Mouse (Mus musculus) embryo, embryonic 10 days (tissue): ENCODE measurements at regions not wholly inside any gene's neighbourhood (a gene's known extent, or its start where the extent isn't known, plus 50 kb on each side); places are given as distances from the start of the nearest gene placed in this dataset.

Experiments
- DNase-seq: peaks from one replicate; pipeline ENCODE4 v3.0.0-alpha.2; 2015; ENCODE audit warnings: low spot score

DNA sequence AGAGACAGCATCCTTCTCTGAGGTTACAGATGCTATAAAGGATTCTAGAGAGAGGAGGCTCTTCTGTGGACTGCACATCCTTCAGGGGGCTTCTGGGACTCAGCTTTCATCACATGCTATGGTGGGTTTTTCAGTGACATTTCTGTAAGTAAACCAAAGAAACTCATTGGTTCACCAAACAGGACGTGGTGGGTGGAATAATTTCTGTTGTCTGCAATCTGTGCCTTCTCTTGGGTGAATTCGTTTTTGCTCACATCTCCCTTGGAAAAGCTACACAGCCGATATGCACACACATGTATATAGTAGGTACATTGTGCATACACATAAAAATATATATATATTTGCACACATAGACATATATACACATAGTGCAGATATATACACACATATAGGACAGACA, 110.2 kb downstream of the Chst1 start:
- DNase-seq: no peak

DNA sequence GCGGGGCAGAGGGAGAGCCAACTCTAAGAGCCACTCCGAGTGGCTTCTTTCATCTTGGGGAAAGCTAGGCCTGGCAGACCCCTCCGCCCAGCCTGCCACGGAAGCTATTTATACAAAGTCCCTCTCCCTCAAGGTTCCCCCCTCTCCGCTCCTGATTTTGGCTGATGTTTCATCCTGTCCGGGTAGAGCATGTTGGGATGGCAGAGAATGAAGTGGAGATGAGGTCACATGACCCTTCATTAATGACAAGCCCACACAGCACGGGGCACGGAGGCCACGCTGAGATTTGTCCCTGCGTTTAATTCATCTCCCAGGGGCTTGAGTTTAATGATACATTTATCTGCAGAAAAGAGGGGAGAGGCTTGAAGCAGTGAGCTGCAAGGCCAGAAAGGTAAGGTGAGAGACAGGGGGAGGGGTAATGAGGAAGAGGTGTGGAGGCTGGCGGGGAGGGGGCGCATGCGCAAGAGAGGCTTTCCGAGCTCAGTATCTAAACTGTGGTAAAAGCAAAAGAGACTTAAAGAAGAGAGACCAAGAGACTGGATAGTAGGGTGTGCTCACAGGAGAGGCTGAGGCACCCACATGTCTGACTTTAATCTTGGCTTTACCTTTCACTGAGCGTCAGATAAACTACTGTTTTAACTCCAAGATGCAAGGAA, 111.7 kb downstream of the Chst1 start:
- DNase-seq: peak; percentile 31

DNA sequence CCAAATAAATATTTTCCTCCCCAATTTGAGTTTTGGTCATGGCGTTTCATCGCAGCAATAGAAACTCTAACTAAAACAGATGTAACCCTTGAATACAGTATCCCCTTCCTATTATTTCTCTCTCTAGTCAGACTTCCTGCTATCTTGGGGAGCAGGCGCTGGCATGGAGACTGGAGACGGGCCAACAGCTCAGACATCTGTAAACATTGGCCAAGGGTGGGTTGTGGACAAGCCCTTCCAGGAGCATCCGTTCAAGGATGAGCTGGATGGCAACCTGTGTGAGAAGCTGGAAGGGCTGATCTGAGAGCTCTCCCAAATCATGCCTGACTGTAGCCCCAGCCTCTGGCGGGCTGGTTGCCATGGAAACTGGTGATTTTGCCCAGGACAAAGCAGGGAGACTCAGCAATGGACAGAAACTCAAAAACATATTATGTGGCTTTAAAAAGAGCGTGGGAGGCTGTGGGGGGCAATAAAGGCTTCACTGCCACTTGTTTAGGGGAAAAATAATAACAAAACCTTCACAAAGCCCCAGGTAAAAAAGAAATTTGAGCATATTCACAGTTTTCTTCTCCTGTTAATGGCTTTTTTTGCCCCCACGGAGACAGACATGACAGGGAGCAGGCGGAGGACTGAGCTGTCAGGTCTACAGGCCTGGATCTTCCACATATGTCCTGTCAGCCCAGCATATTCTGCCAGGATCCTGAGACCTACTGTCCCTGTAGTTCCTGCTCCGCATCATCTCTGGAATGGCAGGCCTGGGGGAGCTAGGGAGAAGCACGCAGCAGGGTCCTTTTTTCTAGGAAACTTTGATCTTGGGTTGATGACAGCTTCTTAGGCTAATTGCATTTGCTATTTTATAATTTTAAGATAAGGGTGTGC, 113.0 kb downstream of the Chst1 start:
- peak; percentile 62 for DNase-seq

DNA sequence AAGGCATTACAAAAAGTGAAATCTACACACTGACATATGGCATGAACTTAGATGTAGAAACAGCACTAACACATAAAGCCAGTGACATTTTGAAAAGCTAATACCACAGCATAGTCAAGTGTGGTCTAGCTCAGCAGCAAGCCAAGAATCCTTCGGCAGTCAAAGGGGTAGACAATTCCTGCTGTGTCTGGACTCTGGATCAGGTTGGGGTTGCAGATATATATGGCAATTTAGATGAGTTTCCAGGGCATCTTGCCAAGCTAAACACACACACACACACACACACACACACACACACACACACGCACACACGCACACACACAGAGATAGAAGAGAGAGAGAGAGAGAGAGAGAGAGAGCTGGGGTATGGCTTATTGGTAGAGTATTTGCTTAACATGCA, 118.2 kb downstream of the Chst1 start:
- DNase-seq: no peak

DNA sequence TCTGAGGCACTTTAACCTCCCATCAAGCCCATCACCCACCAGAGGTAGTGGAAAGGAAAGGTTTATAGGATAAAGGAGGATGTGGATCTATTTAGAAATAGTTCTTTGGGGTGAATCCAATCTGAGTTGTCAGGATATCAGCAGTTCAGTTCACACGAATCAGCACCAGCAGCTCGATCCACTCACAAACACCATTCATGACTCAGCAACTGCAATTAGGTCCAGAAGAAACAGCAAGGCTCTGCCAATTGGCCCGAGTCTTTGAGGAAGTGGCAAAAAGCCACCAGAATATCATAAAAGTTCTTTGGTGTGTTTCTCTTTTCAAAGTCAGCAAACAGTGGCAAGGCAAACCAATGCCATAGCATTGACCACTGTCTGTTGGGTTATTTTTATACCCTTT, 122.4 kb downstream of the Chst1 start:
- DNase-seq: no peak

DNA sequence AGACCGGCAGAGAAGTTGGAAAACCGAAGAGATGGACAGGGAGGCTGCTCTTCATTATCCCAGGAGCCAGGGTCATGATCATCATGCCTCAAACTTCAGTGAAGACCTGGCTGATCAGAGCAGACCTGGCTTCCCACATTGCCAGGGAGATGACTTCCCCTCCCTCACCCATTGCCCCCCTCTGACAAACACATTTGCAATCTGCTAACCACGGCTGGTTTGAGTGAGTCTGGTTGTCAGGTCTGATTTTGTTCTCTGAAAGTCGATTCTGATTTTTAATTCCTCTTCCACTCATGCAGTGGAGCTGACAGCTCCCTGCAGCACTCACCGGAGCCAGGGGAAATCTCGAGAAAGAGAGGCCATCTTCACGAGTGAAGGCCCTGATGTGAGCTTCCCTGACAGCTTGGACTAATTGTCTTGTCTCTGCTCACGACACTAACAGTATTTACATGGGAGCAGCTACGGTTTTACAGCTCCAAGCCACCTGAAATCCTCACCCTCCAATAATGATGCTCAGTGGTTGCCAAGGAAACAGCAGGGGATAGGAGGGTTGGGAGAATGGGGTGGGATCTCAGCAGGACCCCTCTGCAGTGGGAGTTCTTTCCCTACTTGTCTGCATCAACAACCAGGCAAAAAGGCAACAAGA, 124.2 kb downstream of the Chst1 start:
- no peak for DNase-seq

DNA sequence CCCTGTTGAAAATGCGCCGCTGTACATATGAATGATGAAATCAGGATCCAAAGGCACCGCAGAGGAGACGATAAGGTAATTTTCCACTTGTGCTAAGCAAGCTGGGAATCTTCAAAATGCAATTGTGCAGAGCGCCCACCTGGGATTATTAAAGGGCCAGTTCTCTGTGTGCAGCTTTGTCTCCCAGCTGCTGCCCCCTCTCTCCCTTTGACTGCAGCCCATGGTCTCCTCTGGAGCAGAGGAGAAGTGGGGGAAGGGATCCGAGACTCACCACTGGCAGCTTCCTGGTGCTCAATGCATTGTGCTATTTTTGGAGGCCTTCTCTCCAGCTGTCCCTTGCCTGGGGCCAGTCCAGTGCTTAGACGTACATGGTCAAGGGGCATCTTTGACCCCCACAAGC, 127.1 kb downstream of the Chst1 start:
- peak; percentile 44 for DNase-seq

DNA sequence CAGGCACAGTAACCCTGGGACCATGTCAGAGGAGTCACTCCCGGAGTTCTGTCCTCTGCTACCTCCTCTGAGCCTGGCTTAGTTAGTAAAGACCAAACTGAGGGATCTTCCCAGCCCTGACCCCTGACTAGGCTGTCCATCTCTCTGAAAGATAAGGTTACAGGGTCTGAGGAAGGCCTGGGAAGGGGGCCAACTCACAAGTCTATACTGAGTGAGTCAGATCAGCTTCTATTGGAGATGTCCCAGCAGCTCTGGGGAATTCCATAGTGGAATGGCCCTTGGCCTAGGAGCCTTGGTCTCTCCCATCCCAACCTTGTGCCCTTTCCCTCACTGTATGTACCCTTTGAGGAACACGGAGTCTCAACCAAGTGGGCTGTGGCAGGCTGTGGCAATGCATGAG, 127.7 kb downstream of the Chst1 start:
- DNase-seq: no peak

DNA sequence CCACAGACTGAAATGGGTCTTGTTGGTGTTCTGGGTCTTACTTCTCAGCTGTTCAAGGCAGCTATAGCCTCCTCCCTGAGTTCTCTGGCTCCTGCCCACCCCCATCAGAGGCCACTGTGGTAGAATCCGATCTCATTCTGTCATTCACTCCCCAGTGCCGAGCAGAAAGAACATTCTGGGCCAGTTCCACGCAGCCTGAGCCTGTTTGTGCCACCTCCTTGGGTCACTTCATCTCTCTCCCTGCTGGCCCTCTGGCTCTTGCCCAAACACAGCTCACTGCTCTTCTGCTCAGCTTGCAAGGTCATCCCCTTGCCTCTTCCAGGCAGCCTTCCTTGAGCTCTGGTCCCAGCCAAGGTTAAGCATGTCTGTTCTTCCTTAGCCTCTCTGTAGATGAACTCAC, 128.9 kb downstream of the Chst1 start:
- no peak for DNase-seq

DNA sequence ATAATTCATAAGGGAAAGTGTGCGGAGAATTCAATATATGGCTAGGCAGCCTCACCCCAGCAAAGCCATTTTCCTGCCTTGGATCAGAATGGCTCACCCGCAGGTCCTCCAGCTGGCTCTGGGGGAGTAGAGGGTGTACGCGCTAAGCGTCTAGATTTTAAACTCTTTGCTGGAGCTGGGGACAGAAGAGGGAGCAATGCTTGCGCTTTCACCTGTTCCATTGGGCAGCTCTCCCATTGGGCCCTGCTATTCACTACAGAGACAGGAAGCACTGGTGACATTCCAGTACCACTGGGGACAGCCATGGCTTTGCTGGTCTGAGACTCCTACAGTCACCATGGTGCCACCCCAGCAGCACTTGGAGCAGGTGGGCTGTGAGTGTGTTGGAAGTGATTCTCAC, 130.9 kb downstream of the Chst1 start:
- DNase-seq: no peak

DNA sequence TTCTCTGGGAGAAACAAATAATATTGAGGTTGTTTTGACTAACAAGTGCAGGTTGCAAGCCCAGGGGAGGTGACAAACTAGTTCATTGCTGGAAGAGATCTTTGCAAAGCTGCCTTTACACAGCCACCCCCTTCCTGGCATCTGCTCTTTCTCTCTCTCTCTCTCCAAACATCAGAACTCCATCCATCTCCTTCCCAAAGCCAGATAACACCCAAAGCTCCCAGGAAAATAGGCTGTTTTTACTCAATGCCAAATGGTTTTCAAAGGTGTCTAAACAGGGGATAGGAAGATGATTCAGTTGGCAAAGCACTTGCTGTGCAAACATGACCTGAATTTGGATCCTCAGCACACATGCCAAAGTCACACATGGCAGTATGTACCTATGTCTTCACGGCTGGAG, 133.9 kb downstream of the Chst1 start:
- no peak for DNase-seq

DNA sequence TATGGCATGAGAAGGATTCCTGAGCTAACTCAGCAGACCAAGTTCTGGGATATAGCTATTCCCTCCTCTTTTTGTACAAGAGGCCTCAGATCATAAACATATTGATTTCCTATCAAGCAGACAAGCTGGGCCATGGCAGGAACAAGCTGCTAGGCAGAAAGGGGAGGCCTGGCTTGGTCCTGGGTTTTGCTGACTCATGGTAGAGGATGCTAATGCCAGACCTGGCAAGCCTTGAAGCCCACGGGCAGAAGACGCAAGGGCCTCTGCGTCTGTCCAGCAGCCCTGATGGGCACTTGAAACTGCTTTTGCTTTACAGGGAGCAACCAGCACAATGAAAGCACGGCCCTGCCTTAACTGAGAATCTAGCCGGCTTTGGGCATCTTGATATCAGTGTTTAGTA, 136.3 kb downstream of the Chst1 start:
- no peak for DNase-seq

DNA sequence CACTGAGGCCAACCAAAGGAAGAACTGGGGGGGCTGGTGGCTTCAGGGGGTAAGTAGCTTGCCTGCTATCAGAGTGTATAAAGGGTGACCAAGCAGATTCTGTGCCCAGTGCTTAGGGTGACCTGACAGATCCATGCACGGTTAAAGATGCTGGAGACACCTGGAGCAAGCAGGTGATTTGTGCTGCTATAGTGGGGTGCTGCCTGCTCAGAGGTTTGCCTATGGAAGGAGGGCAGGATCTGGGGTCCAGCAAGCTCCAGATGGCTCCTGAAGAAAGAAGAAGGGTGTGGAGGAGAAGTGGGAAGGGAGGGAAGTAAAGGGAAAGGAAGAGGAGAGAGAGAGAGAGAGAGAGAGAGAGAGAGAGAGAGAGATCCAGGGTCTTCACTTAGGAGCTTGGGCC, 137.8 kb downstream of the Chst1 start:
- DNase-seq: no peak

DNA sequence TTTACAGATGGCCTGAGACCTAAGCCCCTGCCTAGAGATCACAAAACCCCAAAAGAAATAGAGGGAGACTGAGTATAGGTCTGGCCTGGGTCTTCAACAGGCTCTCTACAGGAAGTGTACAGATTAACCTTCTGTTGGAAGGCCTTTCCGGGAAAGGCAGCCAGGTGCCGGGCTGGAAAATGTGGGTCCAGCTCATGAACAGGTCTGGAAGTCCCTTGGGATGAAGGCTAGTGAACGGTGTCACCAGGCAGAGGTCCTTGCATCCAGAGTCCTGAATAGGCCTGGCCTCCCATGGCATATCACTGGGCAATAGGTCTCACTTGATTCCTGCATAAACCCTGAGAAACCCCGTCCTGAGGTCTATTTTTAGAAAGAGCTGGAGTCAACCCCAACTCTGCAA, 140.1 kb downstream of the Chst1 start:
- no peak for DNase-seq

DNA sequence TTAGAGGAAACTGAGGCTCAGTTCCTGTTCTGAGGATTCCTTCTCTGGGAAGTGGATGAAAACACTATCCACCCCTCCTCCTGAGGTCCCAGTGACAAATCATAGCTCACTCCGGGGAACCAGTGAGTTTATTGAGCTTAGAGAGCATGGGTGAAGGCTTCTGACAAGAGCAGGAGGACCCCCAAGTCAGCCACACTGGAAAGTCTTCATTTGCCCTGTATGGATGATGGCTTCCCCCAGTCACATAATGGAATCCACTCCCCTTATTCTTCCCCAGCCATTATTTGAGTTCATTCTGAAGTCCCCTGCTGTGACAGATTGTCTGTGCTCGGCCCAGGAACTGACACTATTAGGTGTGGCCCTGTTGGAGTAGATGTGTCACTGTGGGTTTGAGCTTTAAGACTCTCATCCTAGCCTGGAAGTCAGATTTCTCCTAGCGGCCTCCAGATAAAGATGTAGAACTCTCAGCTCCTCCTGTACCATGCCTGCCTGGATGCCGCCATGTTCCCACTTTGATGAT, 141.3 kb downstream of the Chst1 start:
- DNase-seq: no peak

DNA sequence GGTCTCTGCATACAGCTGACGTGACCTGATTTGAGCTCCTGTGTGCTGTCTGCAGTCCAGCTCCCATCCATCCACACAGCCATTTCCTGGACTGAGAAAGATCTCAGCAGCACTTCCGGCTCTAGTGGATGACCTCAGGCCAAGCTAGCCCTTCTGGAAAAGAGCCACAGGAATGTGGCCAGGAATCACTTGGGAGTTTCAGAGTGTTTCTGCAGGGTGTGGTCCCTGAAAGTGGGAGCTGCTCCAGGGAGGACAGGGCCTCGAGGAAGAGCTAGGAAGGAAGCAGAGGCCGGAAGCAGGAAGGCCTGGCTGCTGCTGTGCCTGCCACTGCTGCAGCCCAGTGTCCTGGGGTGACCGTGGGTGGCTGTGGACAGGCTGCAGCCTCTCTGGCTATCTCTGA, 142.5 kb downstream of the Chst1 start:
- no peak for DNase-seq

DNA sequence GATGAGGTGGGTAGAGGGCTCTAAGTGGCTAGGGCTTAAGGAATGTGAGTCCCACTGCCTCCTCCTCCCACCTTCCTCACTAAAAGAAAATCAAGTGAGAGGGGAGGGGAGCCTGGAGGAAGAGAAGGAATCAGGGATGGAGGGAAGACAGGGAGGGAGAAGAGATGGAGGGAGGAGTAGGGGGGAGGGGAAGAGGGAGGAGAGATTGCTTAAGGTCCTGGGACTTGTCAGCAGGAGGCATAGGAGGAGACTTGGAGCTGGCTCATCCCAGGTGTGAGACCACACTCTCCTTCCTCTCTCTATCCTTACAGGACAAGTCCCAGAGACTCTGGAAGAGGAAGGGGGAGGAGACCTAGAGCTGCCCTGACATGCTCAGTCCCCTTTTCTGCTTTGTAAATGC, 143.2 kb downstream of the Chst1 start:
- no peak for DNase-seq

DNA sequence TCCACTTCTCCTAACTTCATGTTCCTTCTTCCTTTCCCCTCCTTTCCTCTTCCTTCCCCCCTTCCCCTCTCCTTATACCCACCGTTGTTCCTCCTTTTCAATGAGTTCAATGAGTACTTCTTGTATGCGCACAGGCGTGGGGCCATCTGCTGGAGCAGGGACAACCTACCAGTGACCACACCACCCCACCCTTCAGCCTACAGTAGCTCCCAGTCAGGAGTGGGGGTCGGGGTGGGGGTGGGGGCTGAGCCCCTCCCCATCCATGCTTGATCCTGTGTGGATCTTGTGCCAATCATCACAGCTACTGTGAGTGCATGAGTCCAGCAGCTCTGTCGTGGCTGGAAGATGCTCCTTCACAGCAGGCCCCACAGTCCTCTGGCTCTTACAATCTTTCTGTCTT, 143.6 kb downstream of the Chst1 start:
- no peak for DNase-seq

DNA sequence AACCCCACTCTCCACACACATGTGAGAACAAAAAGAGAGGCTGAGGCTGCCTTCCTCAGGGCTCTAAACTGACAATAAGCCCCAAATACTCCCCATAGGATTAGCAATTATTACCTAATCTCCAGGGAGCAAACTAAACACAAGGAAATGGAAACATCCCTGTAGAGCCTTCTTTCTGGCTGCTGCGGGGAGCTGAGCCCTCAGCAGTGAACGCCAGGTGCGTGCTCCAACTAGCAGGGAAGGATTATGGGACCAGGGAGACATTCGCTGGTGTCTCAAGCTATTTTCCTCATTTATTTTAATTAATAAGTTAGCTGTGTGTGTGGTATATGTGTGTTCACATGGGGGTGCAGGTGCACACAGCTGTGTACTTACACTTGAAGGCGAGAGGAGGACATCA, 144.4 kb downstream of the Chst1 start:
- no peak for DNase-seq

DNA sequence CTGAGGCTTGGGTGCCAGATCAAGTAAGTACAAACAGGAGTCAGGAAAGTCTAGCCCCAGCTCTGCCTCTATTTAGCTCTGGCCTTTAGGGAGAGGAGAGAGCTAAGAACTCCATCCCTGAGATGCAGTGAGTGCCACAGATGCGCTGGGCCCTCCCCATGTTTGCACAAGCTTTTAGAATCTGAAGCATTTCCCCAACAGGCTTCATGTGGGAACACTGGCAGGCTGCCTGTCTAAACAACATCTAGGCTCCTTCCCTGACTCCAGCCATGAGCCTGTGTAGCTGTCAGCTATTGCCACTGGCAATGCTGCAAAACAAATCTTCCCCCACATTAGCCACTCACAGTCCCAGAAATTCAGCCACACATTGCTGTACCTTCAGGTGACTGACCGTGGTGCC, 147.9 kb downstream of the Chst1 start:
- no peak for DNase-seq

DNA sequence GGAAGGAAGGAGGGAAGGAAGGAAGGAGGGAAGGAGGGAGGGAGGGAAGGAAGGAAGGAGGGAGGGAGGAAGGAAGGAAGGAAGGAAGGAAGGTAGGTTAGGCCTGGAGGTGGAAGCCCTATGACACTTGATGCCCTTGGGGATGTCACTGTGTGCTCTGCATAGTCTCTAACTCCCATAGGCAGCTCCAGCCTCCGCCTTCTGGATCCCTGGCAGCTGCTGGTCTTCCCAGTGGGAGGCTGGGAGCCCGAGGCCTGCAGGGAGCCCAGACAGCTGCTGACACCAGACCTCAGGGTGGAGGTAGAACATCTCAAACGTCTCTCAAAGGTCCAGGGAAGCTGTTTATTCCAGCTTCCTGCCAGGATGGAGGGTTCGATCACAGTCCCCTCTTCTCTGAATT, 150.6 kb downstream of the Chst1 start:
- DNase-seq: no peak

DNA sequence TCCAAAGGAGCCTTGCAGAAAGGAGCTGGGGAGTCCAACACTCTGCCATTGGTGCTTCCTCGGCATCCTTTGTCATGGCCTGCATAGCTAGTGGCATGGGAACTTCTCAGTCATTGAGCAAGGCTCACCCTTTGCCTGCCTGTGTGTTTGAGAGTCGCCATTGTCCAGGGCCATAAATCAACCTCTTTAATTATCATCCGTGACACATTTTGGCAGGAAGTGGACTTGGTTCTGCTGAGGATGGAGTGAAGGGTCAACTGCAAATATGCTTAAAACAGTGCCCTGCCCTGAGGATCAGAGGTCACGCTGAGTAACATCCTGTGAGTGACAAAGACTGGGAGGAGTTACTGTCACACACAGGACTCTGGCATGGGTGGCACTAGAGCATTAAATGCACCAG, 151.2 kb downstream of the Chst1 start:
- DNase-seq: peak; percentile 72

DNA sequence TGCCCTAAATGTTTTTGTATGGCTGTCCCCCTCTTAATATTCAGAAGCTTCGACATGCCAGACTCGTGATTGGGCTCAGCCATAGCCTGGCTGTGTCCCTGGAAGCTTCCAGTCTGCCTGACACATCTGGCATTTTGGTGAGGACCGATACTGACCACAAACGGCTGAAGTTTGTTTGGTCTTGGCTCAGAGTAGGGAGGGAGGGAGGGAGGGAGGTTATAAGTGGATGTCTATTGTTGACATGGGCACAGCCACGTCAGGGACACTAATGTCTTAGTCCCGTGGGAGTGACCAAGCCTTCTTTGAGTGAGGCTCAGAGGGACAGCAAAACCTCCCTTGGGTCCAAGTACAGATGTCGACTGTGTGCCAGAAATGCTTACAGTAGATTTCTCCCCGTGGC, 151.7 kb downstream of the Chst1 start:
- DNase-seq: no peak
